Mouse (Mus musculus) MEL (cell line): Measurements from ENCODE around the gene Klk10. TPM values are rescaled to one million over a fixed set of nuclear protein-coding genes. Genes with fewer than 3 reads are reported as not detected.

Source experiments
- DNase-seq: peaks from one replicate; pipeline ENCODE4 v3.0.0; 2011; ENCODE audit warnings: low read depth, low spot score
- H3K27ac ChIP-seq: 2 replicates; pipeline ENCODE4 v1.5.1; 2012; ENCODE audit warnings: low read depth, mild to moderate bottlenecking, control low read depth, low read length, moderate library complexity; ENCODE audit not compliant: control insufficient read depth
- H3K27me3 ChIP-seq, 2 experiments: fragments of 150-350 bp in 1 of 2; sonication (generic) in 1 of 2; 2 replicates each; pipeline ENCODE4 v1.6.1; 2012; ENCODE audit warnings: low read length in 2 of 2, mild to moderate bottlenecking in 2 of 2, improper control_type of control experiment in 1 of 2, moderate library complexity in 1 of 2; ENCODE audit not compliant: insufficient read depth in 2 of 2, control insufficient read depth in 1 of 2
- H3K36me3 ChIP-seq, 2 experiments: 2 replicates each; pipeline ENCODE4 v1.6.1; 2012 to 2014; ENCODE audit warnings: low read length in 2 of 2, improper control_type of control experiment in 1 of 2, inconsistent platforms in 1 of 2, mild to moderate bottlenecking in 1 of 2; ENCODE audit not compliant: insufficient read depth in 2 of 2, control insufficient read depth in 1 of 2
- H3K4me1 ChIP-seq, 2 experiments: fragments of 150-350 bp in 1 of 2; sonication (generic) in 1 of 2; 2 replicates each; pipeline ENCODE4 v1.6.1; 2012; ENCODE audit warnings: low read length in 2 of 2, improper control_type of control experiment in 1 of 2, mild to moderate bottlenecking in 1 of 2; ENCODE audit not compliant: insufficient read depth in 2 of 2, control insufficient read depth in 1 of 2
- H3K4me3 ChIP-seq, 2 experiments: fragments of 150-350 bp in 1 of 2; sonication (generic) in 1 of 2; 2 replicates each; pipeline ENCODE4 v1.5.1; 2012; ENCODE audit warnings: low read depth in 2 of 2, low read length in 2 of 2, mild to moderate bottlenecking in 2 of 2, moderate library complexity in 2 of 2, control low read depth in 1 of 2, improper control_type of control experiment in 1 of 2; ENCODE audit not compliant: control insufficient read depth in 1 of 2, insufficient read depth in 1 of 2
- H3K79me2 ChIP-seq: 2 replicates; pipeline ENCODE4 v1.6.1; 2012; ENCODE audit warnings: mild to moderate bottlenecking, low read length, moderate library complexity; ENCODE audit not compliant: control insufficient read depth, poor library complexity, insufficient read depth
- H3K9ac ChIP-seq: 2 replicates; pipeline ENCODE4 v1.6.1; 2012; ENCODE audit warnings: low read depth, mild to moderate bottlenecking, control low read depth, low read length, moderate library complexity; ENCODE audit not compliant: control insufficient read depth, poor library complexity, severe bottlenecking
- H3K9me3 ChIP-seq: fragments of 150-350 bp; sonication (generic); replicated peaks from 2 replicates; pipeline ENCODE4 v1.6.1; 2012; ENCODE audit warnings: mild to moderate bottlenecking, low read length, improper control_type of control experiment, moderate library complexity; ENCODE audit not compliant: insufficient read depth
- CTCF ChIP-seq, 3 experiments: IDR thresholded peaks in 2 of 3; conservative IDR thresholded peaks in 1 of 3; 2 replicates each; pipeline ENCODE4 v1.5.1; 2011 to 2012; ENCODE audit warnings: low read length in 3 of 3, low read depth in 2 of 3, mild to moderate bottlenecking in 2 of 3, improper control_type of control experiment in 1 of 3, inconsistent platforms in 1 of 3, mixed read lengths in 1 of 3, moderate library complexity in 1 of 3; ENCODE audit not compliant: control insufficient read depth in 1 of 3, insufficient read depth in 1 of 3, poor library complexity in 1 of 3, severe bottlenecking in 1 of 3
- ETS1 ChIP-seq: IDR thresholded peaks from 2 replicates; pipeline ENCODE4 v1.6.1; 2012; ENCODE audit warnings: low read depth, mild to moderate bottlenecking, inconsistent platforms, low read length, improper control_type of control experiment, moderate library complexity
- GABPA ChIP-seq: IDR thresholded peaks from 2 replicates; pipeline ENCODE4 v1.6.1; 2012; ENCODE audit warnings: low read depth, mild to moderate bottlenecking, inconsistent platforms, low read length, improper control_type of control experiment, moderate library complexity
- GATA1 ChIP-seq: IDR thresholded peaks from 2 replicates; pipeline ENCODE4 v1.6.1; 2011; ENCODE audit warnings: low read depth, low read length, improper control_type of control experiment
- JUND ChIP-seq: IDR thresholded peaks from 2 replicates; pipeline ENCODE4 v1.6.1; 2011; ENCODE audit warnings: low read depth, mild to moderate bottlenecking, improper control_type of control experiment, low read length
- MYB ChIP-seq: IDR thresholded peaks from 2 replicates; pipeline ENCODE4 v1.6.1; 2011; ENCODE audit warnings: mild to moderate bottlenecking, low read depth, low read length, improper control_type of control experiment
- MYC ChIP-seq: IDR thresholded peaks from 2 replicates; pipeline ENCODE4 v1.6.1; 2011; ENCODE audit warnings: low read depth, mild to moderate bottlenecking, low read length, improper control_type of control experiment, moderate library complexity
- POLR2A ChIP-seq, 2 experiments: IDR thresholded peaks; 2 replicates each; pipeline ENCODE4 v1.6.1; 2011 to 2012; ENCODE audit warnings: low read length in 2 of 2, mild to moderate bottlenecking in 2 of 2, control low read depth in 1 of 2, improper control_type of control experiment in 1 of 2, low read depth in 1 of 2, moderate library complexity in 1 of 2; ENCODE audit not compliant: control insufficient read depth in 1 of 2, insufficient read depth in 1 of 2, poor library complexity in 1 of 2
- POLR2AphosphoS2 ChIP-seq: IDR thresholded peaks from 2 replicates; pipeline ENCODE4 v1.6.1; 2011; ENCODE audit warnings: low read length, improper control_type of control experiment
- RAD21 ChIP-seq: IDR thresholded peaks from 2 replicates; pipeline ENCODE4 v1.6.1; 2011; ENCODE audit warnings: mild to moderate bottlenecking, low read depth, low read length, improper control_type of control experiment
- SIN3A ChIP-seq: IDR thresholded peaks from 2 replicates; pipeline ENCODE4 v1.6.1; 2012; ENCODE audit warnings: low read length, improper control_type of control experiment, inconsistent platforms
- SMC3 ChIP-seq: IDR thresholded peaks from 2 replicates; pipeline ENCODE4 v1.6.1; 2011; ENCODE audit warnings: low read depth, low read length, improper control_type of control experiment
- TAL1 ChIP-seq: IDR thresholded peaks from 2 replicates; pipeline ENCODE4 v1.6.1; 2012; ENCODE audit warnings: mild to moderate bottlenecking, inconsistent platforms, low read length, moderate library complexity, mixed read lengths
- TCF12 ChIP-seq: IDR thresholded peaks from 2 replicates; pipeline ENCODE4 v1.6.1; 2014; ENCODE audit warnings: low read depth, mild to moderate bottlenecking, inconsistent platforms, low read length, improper control_type of control experiment, moderate library complexity
- USF1 ChIP-seq: IDR thresholded peaks from 2 replicates; pipeline ENCODE4 v1.6.1; 2014; ENCODE audit warnings: low read depth, mild to moderate bottlenecking, inconsistent platforms, low read length, improper control_type of control experiment, moderate library complexity
- USF2 ChIP-seq, 2 experiments: IDR thresholded peaks; 2 replicates each; pipeline ENCODE4 v1.6.1; 2011 to 2012; ENCODE audit warnings: improper control_type of control experiment in 2 of 2, low read length in 2 of 2, borderline replicate concordance in 1 of 2, inconsistent platforms in 1 of 2, low read depth in 1 of 2, mild to moderate bottlenecking in 1 of 2; ENCODE audit not compliant: insufficient read depth in 1 of 2
- ZNF384 ChIP-seq: IDR thresholded peaks from 2 replicates; pipeline ENCODE4 v1.6.1; 2012; ENCODE audit warnings: low read depth, mild to moderate bottlenecking, inconsistent platforms, low read length, improper control_type of control experiment
- polyA plus RNA-seq, 2 experiments: library from polyadenylated mRNA; stranded (reverse) in 1 of 2; unstranded in 1 of 2; fragments of >175 nt in 1 of 2; fragments of >200 nt in 1 of 2; gene quantifications; 2 replicates each; pipeline versions ENCODE4 v1.2.1 to v1.2.4; 2012; ENCODE audit warnings: low replicate concordance in 2 of 2, low read depth in 1 of 2; ENCODE audit not compliant: insufficient read length in 2 of 2, insufficient read depth in 1 of 2, missing spikeins in 1 of 2
- total RNA-seq: library from RNA; depleted of rRNA; stranded (reverse); fragments of 300-350 nt; gene quantifications from 2 replicates; pipeline ENCODE4 v1.2.3, GENCODE M21; 2012

The Klk10 gene
- total and polyA plus RNA-seq, 3 experiments, result not detected

DNA sequence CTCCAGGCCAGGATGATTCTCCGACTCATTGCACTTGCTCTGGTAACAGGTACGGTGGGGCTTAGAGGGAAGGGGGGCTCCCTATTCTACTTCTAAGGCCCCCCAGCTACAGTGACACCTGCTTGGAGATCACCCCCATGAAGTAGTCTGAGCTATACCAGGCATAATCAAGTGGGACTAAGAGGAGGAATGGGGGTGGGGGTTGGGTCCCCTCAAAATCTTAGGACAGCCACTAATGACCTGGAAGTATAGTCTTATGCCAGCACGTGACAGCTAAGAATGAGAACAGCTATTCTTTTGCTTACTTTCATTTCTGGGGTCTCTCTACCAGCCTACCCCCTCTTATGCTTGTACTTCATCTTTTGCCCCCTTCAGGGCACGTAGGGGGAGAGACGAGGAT, 4.3 kb upstream of the Klk10 start:
- no peaks in the 10 kb centered on the region for H3K4me1 ChIP-seq
- no peaks in the 10 kb centered on the region for H3K36me3 ChIP-seq
- no peaks in the 10 kb centered on the region for H3K27me3 ChIP-seq
- H3K27ac ChIP-seq, result no peak overlapping the region
- no peaks in the 10 kb centered on the region for H3K9me3 ChIP-seq
- no peak for DNase-seq
- H3K9ac ChIP-seq, result no peak overlapping the region
- TF ChIP-seq POLR2AphosphoS2 (no peak), MYB (no peak), ETS1 (no peak), SMC3 (no peak), TAL1 (no peak), GATA1 (no peak), CTCF (IDR thresholded peaks at IDR 0.05 in 2 of 3, conservative IDR thresholded peaks at IDR 0.05 in 1 of 3; ENCODE audit: control insufficient read depth in 1 of 3, insufficient read depth in 1 of 3, low read depth in 2 of 3, low read length in 3 of 3, poor library complexity in 1 of 3, severe bottlenecking in 1 of 3) (no peak), ZNF384 (no peak)
- no peak overlapping the region for H3K4me3 ChIP-seq
- no peaks in the 10 kb centered on the region for H3K79me2 ChIP-seq

GRCm38 (mm10) chr7:43777423-43777822, 3.4 kb upstream of the Klk10 start:
- H3K9me3 ChIP-seq, result no peaks in the 10 kb centered on the region
- no peaks in the 10 kb centered on the region for H3K36me3 ChIP-seq
- H3K9ac ChIP-seq, result no peak overlapping the region
- H3K4me3 ChIP-seq, result no peak overlapping the region
- no peak for DNase-seq
- TF ChIP-seq MYC, result no peak
- TF ChIP-seq MYB, result no peak
- no peak for TF ChIP-seq JUND
- TF ChIP-seq TCF12, result no peak
- no peak for TF ChIP-seq CTCF (IDR thresholded peaks at IDR 0.05 in 2 of 3, conservative IDR thresholded peaks at IDR 0.05 in 1 of 3; ENCODE audit: control insufficient read depth in 1 of 3, insufficient read depth in 1 of 3, low read depth in 2 of 3, low read length in 3 of 3, poor library complexity in 1 of 3, severe bottlenecking in 1 of 3)
- no peak for TF ChIP-seq SIN3A
- TF ChIP-seq POLR2A (IDR thresholded peaks at IDR 0.05; ENCODE audit: control insufficient read depth in 1 of 2, insufficient read depth in 1 of 2, low read depth in 1 of 2, low read length in 2 of 2, poor library complexity in 1 of 2), result no peak
- no peak for TF ChIP-seq USF1
- TF ChIP-seq RAD21, result no peak
- TF ChIP-seq TAL1, result no peak
- TF ChIP-seq USF2 (IDR thresholded peaks at IDR 0.05; ENCODE audit: borderline replicate concordance in 1 of 2, insufficient read depth in 1 of 2, low read depth in 1 of 2, low read length in 2 of 2), result no peak
- no peak for TF ChIP-seq GABPA
- H3K27ac ChIP-seq, result no peak overlapping the region
- H3K27me3 ChIP-seq, result no peaks in the 10 kb centered on the region; a peak in 1 of 4 replicates
- no peaks in the 10 kb centered on the region for H3K79me2 ChIP-seq
- no peaks in the 10 kb centered on the region for H3K4me1 ChIP-seq
